Mouse (Mus musculus) liver, postnatal 0 days (tissue): ENCODE data around the gene Kif26a.

Experiments used
- CTCF ChIP-seq: sonication (generic); IDR thresholded peaks from 2 replicates; pipeline ENCODE4 v1.5.1; 2016; ENCODE audit warnings: antibody characterized with exemption, low read depth
- EP300 ChIP-seq: IDR thresholded peaks from 2 replicates; pipeline ENCODE4 v1.6.1; 2016; ENCODE audit warnings: antibody characterized with exemption, low read depth, mild to moderate bottlenecking

GRCm38 (mm10) chr12:112143833-112144201, 2.2 kb upstream of the Kif26a start:
- TF ChIP-seq CTCF (no peak), EP300 (no peak)
